Mouse (Mus musculus) heart, embryonic 16.5 days (tissue): ENCODE measurements around the gene Prkaca. TPM values are rescaled to one million over a fixed set of nuclear protein-coding genes. Genes with fewer than 3 reads are reported as not detected.

Experiments used
- ATAC-seq: fragments of 200-750 bp; cut with Nextera tagmentation; replicated peaks from 2 replicates; pipeline ENCODE4 v1.8.0; 2017; ENCODE audit warnings: moderate number of reproducible peaks; ENCODE audit not compliant: insufficient read depth, low FRiP score; ENCODE audit errors: extremely low read depth
- H3K27ac ChIP-seq: fragments of 300-500 bp; sonication (generic); 2 replicates; pipeline ENCODE4 v1.5.1; 2014; ENCODE audit warnings: mild to moderate bottlenecking, low read length, control low read depth, moderate library complexity
- H3K27me3 ChIP-seq: fragments of 300-500 bp; sonication (generic); 2 replicates; pipeline ENCODE4 v1.6.1; 2014; ENCODE audit warnings: low read length, mixed read lengths; ENCODE audit not compliant: control insufficient read depth, insufficient read depth
- H3K36me3 ChIP-seq: fragments of 300-500 bp; sonication (generic); 2 replicates; pipeline ENCODE4 v1.6.1; 2014; ENCODE audit not compliant: control insufficient read depth, insufficient read depth
- H3K4me1 ChIP-seq: fragments of 300-500 bp; sonication (generic); 2 replicates; pipeline ENCODE4 v1.6.1; 2014; ENCODE audit warnings: low read length, mixed read lengths; ENCODE audit not compliant: control insufficient read depth, insufficient read depth
- H3K4me2 ChIP-seq: fragments of 300-500 bp; sonication (generic); 2 replicates; pipeline ENCODE4 v1.6.1; 2014; ENCODE audit warnings: low read depth, mild to moderate bottlenecking, control low read depth, low read length
- H3K4me3 ChIP-seq: fragments of 300-500 bp; sonication (generic); 2 replicates; pipeline ENCODE4 v1.5.1; 2014; ENCODE audit warnings: mild to moderate bottlenecking, control low read depth, low read length
- H3K9ac ChIP-seq: fragments of 300-500 bp; sonication (generic); 2 replicates; pipeline ENCODE4 v1.6.1; 2014; ENCODE audit warnings: low read length, control low read depth
- H3K9me3 ChIP-seq: fragments of 300-500 bp; sonication (generic); replicated peaks from 2 replicates; pipeline ENCODE4 v1.6.1; 2016; ENCODE audit warnings: low read length; ENCODE audit not compliant: control insufficient read depth
- WGBS: fragments of 180-500 bp; shearing (Covaris S2); extraction: QIAGEN DNeasy Blood & Tissue Kit; methylation state at CpG from one replicate; pipeline ENCODE4 v1.1.7; 2014; 5-methylcytosine and 5-hydroxymethylcytosine counted together
- polyA plus RNA-seq: library from polyadenylated mRNA; unstranded; fragments of >200 nt; fragmentation: Nextera tagmentation; extraction: Ambion mirVana; gene quantifications from 2 replicates; pipeline ENCODE4 v1.2.1, GENCODE M21; 2015

The Prkaca gene
- polyA plus RNA-seq, 1 experiment from 2014 or later = 258 TPM

GRCm38 (mm10) chr8:83996567-83997505, 24.0 kb downstream of the Prkaca start:
- ATAC-seq = peak; percentile 84
- under 1% methylated on average over 49 of the region's 103 CpGs for WGBS
- H3K27me3 ChIP-seq = no peaks in the 10 kb centered on the region; the same call in 1 of the 2 replicates

DNA sequence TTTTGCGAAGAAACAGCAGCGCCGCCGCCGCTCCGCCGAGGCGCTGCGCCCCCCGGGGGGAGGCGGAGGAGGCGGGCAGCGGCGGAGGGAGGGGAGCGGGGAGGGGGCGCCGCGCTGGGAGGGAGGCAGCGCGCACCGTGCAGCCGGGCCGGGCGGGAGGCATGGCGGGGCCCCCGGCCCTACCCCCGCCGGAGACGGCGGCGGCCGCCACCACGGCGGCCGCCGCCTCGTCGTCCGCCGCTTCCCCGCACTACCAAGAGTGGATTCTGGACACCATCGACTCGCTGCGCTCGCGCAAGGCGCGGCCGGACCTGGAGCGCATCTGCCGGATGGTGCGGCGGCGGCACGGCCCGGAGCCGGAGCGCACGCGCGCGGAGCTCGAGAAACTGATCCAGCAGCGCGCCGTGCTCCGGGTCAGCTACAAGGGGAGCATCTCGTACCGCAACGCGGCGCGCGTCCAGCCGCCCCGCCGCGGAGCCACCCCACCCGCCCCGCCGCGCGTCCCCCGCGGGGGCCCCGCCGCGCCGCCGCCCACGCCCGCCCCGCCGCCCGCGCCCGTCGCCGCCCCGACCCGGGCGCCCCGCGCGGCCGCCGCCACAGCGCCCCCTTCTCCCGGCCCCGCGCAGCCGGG, 24.8 kb downstream of the Prkaca start, which contains the start of gene Samd1:
TSS of gene Samd1 (plus strand) at position 162 of the 631 bp plus-strand sequence.
- peaks cover 20% of the 10 kb centered on the region for H3K4me1 ChIP-seq
- H3K9me3 ChIP-seq = no peaks in the 10 kb centered on the region
- ATAC-seq = no peak
- H3K4me2 ChIP-seq = peak within 1 kb of the TSS; percentile 97
- H3K4me3 ChIP-seq = peak within 1 kb of the TSS; percentile 88
- no peaks in the 10 kb centered on the region; the same call in 1 of the 2 replicates for H3K27me3 ChIP-seq
- under 1% methylated on average over 69 of the region's 112 CpGs for WGBS
- peaks cover 32% of the 10 kb centered on the region for H3K36me3 ChIP-seq
- H3K9ac ChIP-seq = peak within 1 kb of the TSS; percentile 92
- H3K27ac ChIP-seq = peak within 1 kb of the TSS; percentile 97

More at GRCm38 (mm10) chr8:83996567-83997505, 24.0 kb downstream of the Prkaca start:
- Histone ChIP-seq H3K36me3 (peaks cover 39% of the 10 kb centered on the region), H3K4me3 (peak overlapping the region; percentile 88), H3K27ac (peak overlapping the region; percentile 97), H3K9ac (peak overlapping the region; percentile 92), H3K4me2 (peak overlapping the region; percentile 97), H3K4me1 (peaks cover 20% of the 10 kb centered on the region), H3K9me3 (no peaks in the 10 kb centered on the region)

- peak overlapping the region; percentile 92 for H3K9ac ChIP-seq
- no peaks in the 10 kb centered on the region for H3K9me3 ChIP-seq
- no peaks in the 10 kb centered on the region; the same call in 1 of the 2 replicates for H3K27me3 ChIP-seq
- ATAC-seq = peak; percentile 5; the same call in 1 of the 2 replicates
- H3K4me3 ChIP-seq = peak overlapping the region; percentile 88
- H3K36me3 ChIP-seq = peaks cover 30% of the 10 kb centered on the region
- H3K4me2 ChIP-seq = peak overlapping the region; percentile 68
- H3K27ac ChIP-seq = peak overlapping the region; percentile 97
- peaks cover 25% of the 10 kb centered on the region for H3K4me1 ChIP-seq
- under 1% methylated on average over 70 of the region's 92 CpGs for WGBS
Measured at GRCm38 (mm10) chr8:83998231-83999056, 25.7 kb downstream of the Prkaca start.

DNA sequence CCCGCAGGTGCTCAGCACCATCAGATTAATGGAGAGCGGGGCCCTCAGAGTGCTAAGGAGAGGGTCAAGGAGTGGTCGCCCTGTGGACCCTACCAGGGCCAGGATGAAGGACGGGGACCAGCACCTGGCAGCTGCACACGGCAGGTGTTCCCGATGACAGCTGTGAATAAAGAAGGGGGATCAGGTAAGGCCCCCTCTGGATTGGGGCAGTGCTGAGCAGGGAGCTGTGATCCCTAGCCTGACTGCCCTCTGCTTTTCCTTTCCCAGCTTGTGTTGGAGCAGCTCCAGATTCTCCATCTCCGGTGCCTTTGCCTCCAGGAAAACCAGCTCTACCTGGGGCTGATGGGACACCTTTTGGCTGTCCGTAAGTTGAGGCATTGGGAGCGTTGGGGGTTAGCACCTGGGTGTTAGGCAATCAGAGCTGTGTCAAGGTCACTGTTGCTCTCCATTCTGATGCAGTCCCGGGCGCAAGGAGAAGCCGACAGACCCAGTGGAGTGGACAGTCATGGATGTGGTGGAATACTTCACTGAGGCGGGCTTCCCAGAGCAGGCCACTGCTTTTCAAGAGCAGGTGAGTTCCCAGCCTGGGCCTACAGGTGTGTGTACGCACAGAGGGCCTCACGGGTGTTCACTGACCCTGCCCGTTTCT, 26.4 kb downstream of the Prkaca start:
- Histone ChIP-seq H3K9ac (peak overlapping the region; percentile 92), H3K27me3 (no peaks in the 10 kb centered on the region; the same call in 1 of the 2 replicates), H3K4me1 (peaks cover 32% of the 10 kb centered on the region), H3K9me3 (no peaks in the 10 kb centered on the region), H3K27ac (no peak overlapping the region), H3K36me3 (peaks cover 24% of the 10 kb centered on the region), H3K4me2 (peak overlapping the region; percentile 68), H3K4me3 (peak overlapping the region; percentile 88)
- ATAC-seq = no peak
- WGBS = 61% methylated on average over 16 of the region's 16 CpGs

DNA sequence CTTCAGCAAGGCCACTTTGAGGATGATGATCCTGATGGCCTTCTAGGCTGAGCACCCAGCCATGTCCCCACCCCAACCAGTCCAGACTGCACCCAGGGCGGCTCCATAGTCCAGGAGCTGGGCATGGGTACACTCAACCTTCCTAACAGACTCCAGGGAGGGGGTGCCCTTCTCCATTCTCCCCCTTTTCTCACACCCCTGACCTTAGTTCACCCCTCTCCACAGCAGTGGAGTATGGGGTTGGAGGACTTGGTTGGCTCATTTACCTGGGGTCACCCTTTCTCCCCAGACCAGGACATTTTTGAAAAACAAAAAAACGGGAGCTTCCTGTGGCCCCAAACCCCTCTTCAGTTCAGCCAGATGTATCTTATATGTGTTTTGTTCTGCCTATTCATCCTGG, 27.0 kb downstream of the Prkaca start:
- no peak overlapping the region for H3K27ac ChIP-seq
- no peaks in the 10 kb centered on the region for H3K9me3 ChIP-seq
- no peak overlapping the region for H3K9ac ChIP-seq
- peaks cover 18% of the 10 kb centered on the region for H3K36me3 ChIP-seq
- H3K4me2 ChIP-seq = no peak overlapping the region
- 89% methylated on average over 2 of the region's 2 CpGs for WGBS
- ATAC-seq = no peak
- no peak overlapping the region for H3K4me3 ChIP-seq
- no peaks in the 10 kb centered on the region; the same call in 1 of the 2 replicates for H3K27me3 ChIP-seq
- peaks cover 33% of the 10 kb centered on the region for H3K4me1 ChIP-seq

DNA sequence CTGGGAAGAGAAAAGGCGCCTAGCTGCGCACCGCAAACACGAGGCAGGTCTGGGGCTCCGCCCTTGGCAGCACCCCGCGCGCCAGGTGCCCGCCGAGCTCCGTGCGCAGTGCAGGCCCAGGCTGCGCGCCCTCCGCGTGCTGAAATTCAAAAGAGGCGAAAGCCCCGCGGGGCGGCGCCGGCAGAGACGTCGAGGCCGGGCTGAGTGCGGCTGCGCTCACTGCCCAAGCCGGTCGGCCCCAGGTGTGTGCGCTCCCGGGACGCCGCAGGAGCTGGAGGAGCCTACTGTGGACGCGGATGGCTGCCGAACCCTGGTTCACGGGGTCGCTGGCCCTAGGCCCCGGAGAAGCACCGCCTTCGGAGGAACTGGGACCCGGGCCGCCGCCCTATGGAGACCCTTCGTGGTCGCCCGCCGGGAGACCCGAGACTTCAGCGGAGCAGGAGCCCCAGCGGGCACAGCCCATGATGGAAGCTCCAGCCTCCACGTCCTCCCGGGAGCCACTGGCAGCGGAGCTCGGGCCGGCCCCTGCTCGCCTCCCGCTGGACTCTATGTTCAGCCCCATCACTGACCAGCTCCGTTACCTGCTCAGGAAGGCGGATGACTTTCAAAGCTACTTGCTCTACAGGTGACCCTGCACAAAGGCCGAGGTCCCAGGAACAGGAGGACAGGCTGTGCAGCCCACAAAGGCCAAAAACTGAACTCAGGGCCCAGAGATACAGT, 28.6 kb downstream of the Prkaca start, which contains the start of gene 1700067K01Rik:
TSS of gene 1700067K01Rik (plus strand) at position 222 of the 720 bp plus-strand sequence.
- ATAC-seq = no peak
- Histone ChIP-seq H3K36me3 (peaks cover 14% of the 10 kb centered on the region), H3K9me3 (no peaks in the 10 kb centered on the region), H3K4me2 (no peak within 1 kb of the TSS), H3K27ac (no peak within 1 kb of the TSS), H3K4me1 (peaks cover 31% of the 10 kb centered on the region), H3K4me3 (no peak within 1 kb of the TSS), H3K27me3 (no peaks in the 10 kb centered on the region; the same call in 1 of the 2 replicates), H3K9ac (peak within 1 kb of the TSS; percentile 7; the same call in 1 of the 2 replicates)
- 54% methylated on average over 60 of the region's 61 CpGs for WGBS

GRCm38 (mm10) chr8:84002957-84003611, 30.3 kb downstream of the Prkaca start:
- ATAC-seq = no peak
- Histone ChIP-seq H3K27ac (no peak overlapping the region), H3K4me3 (no peak overlapping the region), H3K9me3 (no peaks in the 10 kb centered on the region), H3K9ac (no peak overlapping the region), H3K36me3 (peaks cover 14% of the 10 kb centered on the region), H3K27me3 (no peaks in the 10 kb centered on the region; the same call in 1 of the 2 replicates), H3K4me1 (peaks cover 29% of the 10 kb centered on the region), H3K4me2 (no peak overlapping the region)
- WGBS = 75% methylated on average over 12 of the region's 12 CpGs
